Mouse (Mus musculus) R1 (cell line): ENCODE measurements around the gene Hoxa4.

Experiments
- DNase-seq: peaks from one replicate; pipeline ENCODE4 v3.0.0-alpha.2; 2018; ENCODE audit warnings: low read depth, low spot score

Gene Hoxa4

GRCm38 (mm10) chr6:52152226-52153193 lies 39.0 kb downstream of the Hoxa4 start:
- DNase-seq = no peak

GRCm38 (mm10) chr6:52151571-52151970 lies 40.0 kb downstream of the Hoxa4 start:
- DNase-seq = no peak

GRCm38 (mm10) chr6:52150401-52150966 lies 41.1 kb downstream of the Hoxa4 start:
- DNase-seq = no peak
